Mouse (Mus musculus) spleen, postnatal 10 days (tissue): ENCODE data around the gene Wfdc8.

Experiments
- DNase-seq, 2 experiments: peaks; one replicate each; pipeline ENCODE4 v3.0.0; 2021 to 2022; ENCODE audit warnings: low spot score in 2 of 2

The Wfdc8 gene

DNA sequence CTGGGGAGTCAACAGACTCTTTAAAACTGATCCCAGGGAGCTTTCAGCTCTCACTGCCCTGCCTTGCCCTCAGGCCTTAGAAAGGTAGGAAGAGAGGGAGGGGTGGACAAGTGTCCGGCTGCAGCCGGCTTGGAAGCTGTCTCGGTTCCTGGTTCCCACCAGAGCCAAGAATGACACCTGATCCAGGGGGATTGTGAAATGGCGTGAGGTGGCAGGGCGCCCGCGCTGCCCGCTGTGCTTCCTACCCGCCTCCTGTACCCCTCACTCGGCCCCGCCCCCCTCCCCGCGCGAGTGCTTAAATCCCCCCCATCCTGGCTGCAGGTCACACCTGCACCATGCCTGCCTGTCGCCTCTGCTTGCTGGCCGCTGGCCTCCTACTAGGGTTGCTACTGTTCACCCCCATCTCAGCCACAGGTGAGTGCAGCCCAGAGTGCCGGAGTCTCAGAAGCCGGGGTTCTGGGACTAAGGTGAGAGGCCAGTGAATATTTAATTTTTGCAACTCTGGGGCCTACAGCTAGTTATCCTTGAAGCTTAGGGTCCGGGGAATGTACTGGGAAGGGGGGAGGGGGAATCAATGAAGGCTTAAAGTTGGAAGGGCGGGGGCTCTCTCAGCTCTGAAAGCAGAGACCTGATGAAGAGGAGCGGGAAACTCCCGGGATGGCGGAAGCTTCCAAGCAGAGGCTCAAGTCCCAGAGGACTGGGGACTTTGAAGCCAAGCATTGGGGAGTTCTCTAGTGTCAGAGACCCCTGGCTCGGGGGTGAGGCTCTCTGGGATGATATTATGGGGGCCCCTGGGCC, 50.8 kb downstream of the Wfdc8 start, which contains the start of gene Wfdc2:
Gene Wfdc2, plus strand, starts transcription at position 23 of the 798 bp plus-strand sequence.
- no peak for DNase-seq

DNA sequence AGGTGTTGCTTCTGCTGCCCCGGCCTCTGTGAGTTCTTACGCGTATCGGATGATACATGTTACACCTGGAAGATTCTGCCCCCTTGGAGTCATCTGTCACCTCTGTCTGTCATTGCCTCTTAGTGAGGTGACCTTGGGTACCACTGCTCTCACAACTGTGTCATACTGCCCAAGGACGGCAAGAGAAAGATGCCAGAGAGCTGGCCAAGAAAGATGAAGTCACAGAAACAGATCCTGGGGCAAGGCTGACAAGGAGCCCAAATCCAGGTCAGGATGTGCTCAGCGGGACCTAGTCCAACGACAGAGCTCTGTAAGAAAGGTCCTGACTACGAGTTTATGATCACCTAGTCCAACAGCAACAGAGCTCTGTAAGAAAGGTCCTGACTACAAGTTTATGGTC, 53.3 kb downstream of the Wfdc8 start:
- no peak for DNase-seq

DNA sequence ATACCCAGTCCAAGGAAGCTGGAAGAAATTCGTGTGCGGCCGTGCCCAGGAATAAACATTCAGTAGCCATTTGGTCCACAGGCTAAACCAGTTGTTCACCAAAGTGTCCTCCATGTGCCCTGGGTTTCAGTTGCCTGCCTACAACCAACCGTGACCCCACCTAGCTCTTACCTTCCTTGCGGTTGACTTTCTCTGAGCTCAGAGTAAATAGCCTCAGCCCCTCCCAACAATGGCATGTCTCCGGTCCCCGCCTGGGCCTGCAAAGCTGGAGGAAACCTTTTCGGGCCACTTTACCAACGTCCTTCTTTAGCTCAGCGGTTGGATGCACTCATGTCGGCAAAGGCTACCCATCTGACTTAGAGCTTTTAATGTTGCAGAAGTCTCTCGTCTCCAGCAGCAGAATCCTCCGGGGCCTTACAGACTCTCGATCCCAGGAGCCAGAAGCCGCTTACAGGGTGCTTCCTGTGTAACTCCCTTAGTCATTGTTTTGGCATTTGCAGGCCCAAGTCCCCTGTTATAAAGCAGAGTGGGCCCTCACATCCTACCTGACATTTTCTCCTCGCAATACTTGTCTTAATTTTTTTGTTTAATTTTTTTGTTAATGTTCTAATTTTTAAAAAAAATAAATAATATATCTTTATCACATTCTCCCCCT, 54.3 kb downstream of the Wfdc8 start:
- DNase-seq, result no peak

- DNase-seq, result no peak
Measured at GRCm38 (mm10) chr2:164558426-164558825, 55.0 kb downstream of the Wfdc8 start.

- no peak for DNase-seq
Measured at GRCm38 (mm10) chr2:164551502-164551901, 61.9 kb downstream of the Wfdc8 start.

GRCm38 (mm10) chr2:164550895-164551269, 62.5 kb downstream of the Wfdc8 start:
- no peak for DNase-seq

- no peak for DNase-seq
Measured at GRCm38 (mm10) chr2:164549963-164550894, 63.2 kb downstream of the Wfdc8 start.

DNA sequence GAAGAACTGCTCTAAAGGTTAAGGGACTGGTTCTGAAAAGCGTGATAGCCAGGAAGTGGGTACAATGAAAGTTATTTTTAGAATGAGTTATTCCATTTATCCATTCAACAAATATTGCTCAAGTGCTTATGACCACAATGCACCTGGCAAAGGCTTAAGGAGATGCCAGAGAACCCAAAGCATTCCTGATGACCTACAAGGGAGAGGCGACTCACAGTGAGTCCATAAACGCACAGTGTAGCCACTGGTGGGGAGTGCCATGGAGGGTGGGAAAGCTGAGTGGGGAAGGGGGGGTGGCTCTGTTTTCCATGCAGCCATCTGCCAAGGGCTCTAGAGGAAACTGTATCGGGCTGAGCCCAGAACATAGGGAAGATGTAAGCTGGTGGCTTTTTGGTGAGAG, 64.1 kb downstream of the Wfdc8 start:
- DNase-seq, result no peak
